Mouse (Mus musculus) B cell, adult 62 days (primary cell): Measurements from ENCODE around the gene Suclg2. TPM values are rescaled to one million over a fixed set of nuclear protein-coding genes. Genes with fewer than 3 reads are reported as not detected.

Experiments
- total RNA-seq: library from RNA; stranded (reverse); gene quantifications from 4 replicates; pipeline ENCODE4 v1.2.4, GENCODE M21; 2023

Gene Suclg2
- 35.4 to 38.1 TPM (median 37.5 TPM) in 4 replicates for total RNA-seq

GRCm38 (mm10) chr6:95718031-95718968 is at the start of gene Suclg2:
Gene Suclg2 (minus strand): TSS chr6:95718800.

